Comparison of ENCODE assay signal across 14 mouse cellular contexts in genomic region chr4:154333300-154333699, GRCm38 (mm10). TPM values are rescaled to one million over a fixed set of nuclear protein-coding genes. Genes with fewer than 3 reads are reported as not detected.
A peak's percentile ranks its signal among the peaks of the same experiment; 100 is the strongest.
DNase-seq lines count a peak whose midpoint lies in the region; ATAC-seq lines count a peak whose summit lies in the region.
"Had no signal": no experiment of that assay in that cellular context is flagged by ENCODE, and none has a peak within 500 bp of the region (broad histone marks: within the 10 kb centered on the region; RNA-seq: fewer than 3 reads in every experiment).

No protein-coding gene starts in this region.

- H3K9me3 ChIP-seq in kidney, embryonic 15.5 days (replicated peaks), result no peaks in the 10 kb centered on the region
- no peaks in the 10 kb centered on the region for H3K9me3 ChIP-seq in heart, embryonic 10.5 days
- H3K9me3 ChIP-seq in limb, embryonic 12.5 days, result no peaks in the 10 kb centered on the region
- no peaks in the 10 kb centered on the region for H3K9me3 ChIP-seq in neural tube, embryonic 13.5 days
- H3K9me3 ChIP-seq: liver, embryonic 12.5 days had no signal

- H3K9ac ChIP-seq in kidney, embryonic 15.5 days, result no peak overlapping the region
- peak overlapping the region; percentile 44; the same call in 1 of the 2 replicates for H3K9ac ChIP-seq in limb, embryonic 12.5 days (replicated peaks)
- 0 out of 2 replicates have a peak overlapping the region, but pooled peaks have one; percentile 41 for H3K9ac ChIP-seq in neural tube, embryonic 13.5 days
- H3K9ac ChIP-seq: liver, embryonic 12.5 days had no signal

- H3K4me3 ChIP-seq in kidney, embryonic 15.5 days (replicated peaks), result no peak overlapping the region
- no peak overlapping the region for H3K4me3 ChIP-seq in heart, embryonic 10.5 days
- H3K4me3 ChIP-seq in limb, embryonic 12.5 days (replicated peaks), result no peak overlapping the region
- H3K4me3 ChIP-seq in neural tube, embryonic 13.5 days, result no peak overlapping the region
- H3K4me3 ChIP-seq: liver, embryonic 12.5 days had no signal

- peaks cover 85% of the 10 kb centered on the region for H3K4me1 ChIP-seq in kidney, embryonic 15.5 days
- H3K4me1 ChIP-seq in heart, embryonic 10.5 days, result peaks cover 68% of the 10 kb centered on the region
- peaks cover 91% of the 10 kb centered on the region for H3K4me1 ChIP-seq in limb, embryonic 12.5 days (replicated peaks)
- peaks cover 88% of the 10 kb centered on the region for H3K4me1 ChIP-seq in neural tube, embryonic 13.5 days (replicated peaks)

- no peak for ATAC-seq in kidney, embryonic 15.5 days (replicated peaks; ENCODE audit: low FRiP score)
- ATAC-seq in limb, embryonic 12.5 days (ENCODE audit: insufficient number of reproducible peaks, insufficient read depth, low FRiP score, low TSS enrichment, low read depth), result no peak
- peak; percentile 13; the same call in 1 of the 2 replicates for ATAC-seq in neural tube, embryonic 13.5 days (ENCODE audit: low read depth)
- ATAC-seq: liver, embryonic 12.5 days had no signal

- no peaks in the 10 kb centered on the region for H3K36me3 ChIP-seq in kidney, embryonic 15.5 days
- peaks cover 6% of the 10 kb centered on the region; the same call in 1 of the 2 replicates for H3K36me3 ChIP-seq in heart, embryonic 10.5 days
- peaks cover 72% of the 10 kb centered on the region for H3K36me3 ChIP-seq in limb, embryonic 12.5 days
- no peaks in the 10 kb centered on the region for H3K36me3 ChIP-seq in neural tube, embryonic 13.5 days
- H3K36me3 ChIP-seq: liver, embryonic 12.5 days had no signal

- H3K4me2 ChIP-seq in kidney, embryonic 15.5 days, result 0 out of 2 replicates have a peak overlapping the region, but pooled peaks have one; percentile 27
- no peak overlapping the region for H3K4me2 ChIP-seq in limb, embryonic 12.5 days
- H3K4me2 ChIP-seq in neural tube, embryonic 13.5 days, result no peak overlapping the region
- H3K4me2 ChIP-seq: liver, embryonic 12.5 days; midbrain, embryonic 11.5 days had no signal

- intact Hi-C loops in left cerebral cortex, postnatal 25 days (cut with DNase I), result loop anchor here (5.0 kb wide), 1 partner anchor 339 kb away; no protein-coding TSS in a partner anchor

- no peak for DNase-seq in kidney, adult 18-20 months
- no peak for DNase-seq in heart, embryonic 10.5 days (ENCODE audit: low spot score)
- no peak for DNase-seq in testis, postnatal 14 days (ENCODE audit: low spot score)
- no peak for DNase-seq in left cerebral cortex, postnatal 25 days (ENCODE audit: low spot score in 2 of 2)
- DNase-seq in ovary, postnatal 14 days (ENCODE audit: low spot score), result no peak
- DNase-seq: cerebellum, postnatal 25 days; kidney, adult 9 months; thymus, postnatal 25 days had no signal

- no peak overlapping the region; the same call in 1 of the 2 replicates for H3K27ac ChIP-seq in kidney, embryonic 15.5 days
- peak overlapping the region; percentile 37; the same call in 1 of the 2 replicates for H3K27ac ChIP-seq in heart, embryonic 10.5 days
- H3K27ac ChIP-seq in limb, embryonic 12.5 days, result peak overlapping the region; percentile 86
- H3K27ac ChIP-seq in neural tube, embryonic 13.5 days (replicated peaks), result peak overlapping the region; percentile 14; the same call in 1 of the 2 replicates
- H3K27ac ChIP-seq: liver, embryonic 12.5 days had no signal

- H3K27me3 ChIP-seq in kidney, embryonic 15.5 days, result peaks cover 99% of the 10 kb centered on the region
- H3K27me3 ChIP-seq in heart, embryonic 10.5 days (ENCODE audit: insufficient read depth, poor library complexity, severe bottlenecking), result peaks cover 51% of the 10 kb centered on the region
- 0 out of 2 replicates have a peak, but pooled peaks cover 3% of the 10 kb centered on the region for H3K27me3 ChIP-seq in limb, embryonic 12.5 days
- peaks cover 56% of the 10 kb centered on the region for H3K27me3 ChIP-seq in neural tube, embryonic 13.5 days

- WGBS in kidney, embryonic 15.5 days, result 25% methylated on average over 8 of the region's 8 CpGs
- WGBS in heart, embryonic 10.5 days, result 68% methylated on average over 8 of the region's 8 CpGs
- WGBS in limb, embryonic 12.5 days, result 63% methylated on average over 8 of the region's 8 CpGs
- WGBS in neural tube, embryonic 13.5 days, result 32% methylated on average over 8 of the region's 8 CpGs

RNA-seq across cellular contexts. Expression of gene B230104I21Rik, which starts 2.6 kb away (rescaled TPM):
- polyA plus RNA-seq in kidney, embryonic 15.5 days (2015; fragmentation: Nextera tagmentation; extraction: Ambion mirVana), result not detected in 2 replicates
- polyA plus RNA-seq in heart, embryonic 10.5 days (2016; fragmentation: Nextera tagmentation; extraction: Ambion mirVana), result not detected in 2 replicates
- polyA plus RNA-seq in limb, embryonic 12.5 days (2016; fragmentation: Nextera tagmentation; extraction: Ambion mirVana), result 0.33 TPM in 1 of 2 replicates, not detected in the other
- not detected in 2 replicates for polyA plus RNA-seq in neural tube, embryonic 13.5 days (2015; fragmentation: Nextera tagmentation; extraction: Ambion mirVana)
- total RNA-seq in left cerebral cortex, postnatal 25 days (2021), result not detected
- total RNA-seq: heart, postnatal 14 days had no signal
- polyA plus RNA-seq: liver, embryonic 12.5 days; midbrain, embryonic 11.5 days had no signal

RNA-seq across cellular contexts. Expression of gene Arhgef16, which starts 31.8 kb away (rescaled TPM):
- polyA plus RNA-seq in kidney, embryonic 15.5 days (2015; fragmentation: Nextera tagmentation; extraction: Ambion mirVana), result 32.2 and 34.2 TPM in 2 replicates
- polyA plus RNA-seq in heart, embryonic 10.5 days (2016; fragmentation: Nextera tagmentation; extraction: Ambion mirVana), result 3.3 and 7.4 TPM in 2 replicates
- polyA plus RNA-seq in limb, embryonic 12.5 days (2016; fragmentation: Nextera tagmentation; extraction: Ambion mirVana), result 4.2 and 5.2 TPM in 2 replicates
- 1.1 and 1.2 TPM in 2 replicates for polyA plus RNA-seq in neural tube, embryonic 13.5 days (2015; fragmentation: Nextera tagmentation; extraction: Ambion mirVana)
- total RNA-seq in left cerebral cortex, postnatal 25 days (2021), result under 1 TPM; 0.64 to 0.85 TPM
